Mouse (Mus musculus): ENCODE measurements around the gene Fam129a. TPM values are rescaled to one million over a fixed set of nuclear protein-coding genes. Genes with fewer than 3 reads are reported as not detected.
"Not testable (repeated sequence)": the region's sequence is repeated elsewhere in the genome, so short reads cannot be mapped to it uniquely, and the experiment has no call there.

The Fam129a gene
- polyA plus RNA-seq, 1 experiment from 2014 or later = 0.77 TPM

DNA sequence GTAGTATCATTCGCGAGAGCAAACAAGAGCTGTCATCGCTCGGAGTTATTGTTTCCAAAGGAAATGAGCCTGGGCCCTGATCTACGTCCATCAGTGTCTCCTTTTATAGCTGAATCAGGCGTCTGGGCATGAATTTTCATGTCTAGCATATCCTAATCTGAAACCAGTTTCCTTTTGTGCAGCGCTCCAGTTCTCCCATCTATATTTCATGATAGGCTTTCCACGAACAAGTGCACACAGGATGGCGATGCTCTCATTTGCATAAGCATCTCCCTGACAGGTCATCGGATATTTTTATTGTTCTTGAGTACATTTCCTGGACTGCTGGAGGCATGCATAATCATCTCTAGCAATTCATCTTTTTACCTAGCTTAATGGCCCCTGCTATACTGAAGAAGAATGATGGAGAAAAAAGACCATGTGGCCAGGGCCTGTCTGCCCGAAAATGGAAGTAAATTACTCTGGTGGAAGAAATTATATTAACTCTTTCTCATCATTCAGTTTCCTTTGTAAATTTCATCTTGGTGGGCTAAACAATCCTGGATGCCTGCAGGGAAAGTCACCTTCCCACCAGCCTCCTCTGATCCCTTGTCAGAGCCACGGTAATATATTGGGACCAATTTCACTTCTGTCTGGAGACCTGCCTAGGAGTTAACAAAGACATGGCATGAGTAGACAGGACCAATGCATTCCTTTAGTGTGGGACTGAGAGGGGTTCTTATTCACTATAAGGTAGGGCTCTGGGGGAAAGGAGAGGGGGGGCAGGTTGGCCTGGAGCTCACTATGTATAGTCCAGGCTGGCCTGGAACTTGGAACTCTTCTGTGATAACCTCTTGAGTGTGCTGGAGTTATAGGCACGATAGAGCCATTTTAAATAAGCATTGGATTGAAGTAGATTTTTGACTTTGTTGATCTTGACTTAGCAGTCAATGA, 21.4 kb downstream of the Fam129a start:
- Histone ChIP-seq H3K4me1 (0 out of 2 replicates have a peak, but pooled peaks cover 5% of the 10 kb centered on the region), H3K27ac (peak overlapping the region; percentile 44; the same call in 1 of the 2 replicates), H3K4me2 (no peak overlapping the region), H3K9ac (no peak overlapping the region), H3K4me3 (no peak overlapping the region), H3K36me3 (replicated peaks) (no peaks in the 10 kb centered on the region), H3K27me3 (replicated peaks) (no peaks in the 10 kb centered on the region), H3K9me3 (no peaks in the 10 kb centered on the region)
- 56% methylated on average over 13 of the region's 13 CpGs for WGBS
- peak; percentile 86; the same call in 1 of the 2 replicates for ATAC-seq (replicated peaks)

DNA sequence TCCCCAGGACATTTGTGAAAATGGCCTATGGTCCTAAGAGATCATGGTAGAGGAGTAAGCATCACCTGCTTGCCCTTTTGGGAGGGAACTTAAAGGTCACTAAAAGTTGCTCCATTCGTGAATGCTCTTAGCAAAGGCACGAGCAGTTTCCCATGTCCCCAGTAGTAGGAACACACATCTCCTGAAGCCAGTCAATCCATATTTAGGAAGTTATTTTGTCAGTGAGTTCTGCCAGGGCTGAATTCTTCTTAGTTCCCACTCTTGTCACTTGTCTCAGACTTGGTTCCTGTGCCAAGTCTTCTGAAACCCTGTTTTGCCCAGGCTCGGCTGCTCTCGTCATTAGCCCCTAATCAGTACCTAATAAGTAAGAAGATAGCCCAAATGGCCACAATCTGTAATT, 23.9 kb downstream of the Fam129a start:
- WGBS = 89% methylated on average over 4 of the region's 4 CpGs

DNA sequence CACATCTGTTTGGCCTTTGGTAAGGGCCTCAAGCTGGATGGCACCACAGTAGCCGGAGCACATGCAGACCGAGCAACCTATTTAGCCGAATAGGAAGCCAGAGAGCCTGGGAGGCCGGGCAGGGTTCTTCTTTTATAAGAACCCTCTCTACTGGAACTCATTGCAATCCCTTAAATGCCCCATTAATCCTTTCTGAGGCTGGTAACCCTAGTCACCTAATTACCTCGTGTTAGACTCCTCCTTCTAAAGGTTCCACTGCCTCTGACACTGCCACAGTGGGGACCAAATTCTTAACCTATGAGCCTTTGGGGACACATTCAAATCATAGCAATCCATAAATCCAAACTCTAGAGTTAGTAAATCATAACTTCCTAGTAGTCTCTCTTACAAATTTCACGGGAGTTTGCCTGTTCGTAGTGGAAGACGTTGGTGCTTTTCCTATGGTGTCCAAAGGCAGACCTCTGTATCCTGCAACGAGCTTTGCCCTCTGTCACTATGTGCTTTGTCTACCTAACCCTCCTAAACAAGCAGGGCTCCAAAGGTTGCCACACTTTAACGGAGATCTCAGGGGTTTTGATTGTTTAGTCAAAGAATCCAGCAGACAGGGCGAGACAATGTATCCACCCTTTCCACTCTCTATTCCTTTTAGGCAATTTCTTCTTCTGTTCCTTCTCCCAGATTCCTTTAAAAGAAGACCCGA, 24.8 kb downstream of the Fam129a start:
- Histone ChIP-seq H3K4me1 (0 out of 2 replicates have a peak, but pooled peaks cover 5% of the 10 kb centered on the region), H3K9me3 (no peaks in the 10 kb centered on the region), H3K4me3 (no peak overlapping the region), H3K36me3 (replicated peaks) (no peaks in the 10 kb centered on the region), H3K27me3 (replicated peaks) (no peaks in the 10 kb centered on the region), H3K27ac (no peak overlapping the region), H3K4me2 (no peak overlapping the region), H3K9ac (no peak overlapping the region)
- WGBS = 35% methylated on average over 12 of the region's 12 CpGs
- ATAC-seq (replicated peaks) = no peak

More for the DNA sequence above, 23.9 kb downstream of the Fam129a start:
- 0 out of 2 replicates have a peak, but pooled peaks cover 5% of the 10 kb centered on the region for H3K4me1 ChIP-seq
- H3K27me3 ChIP-seq (replicated peaks) = no peaks in the 10 kb centered on the region
- H3K27ac ChIP-seq = no peak overlapping the region
- H3K9me3 ChIP-seq = no peaks in the 10 kb centered on the region
- H3K4me2 ChIP-seq = no peak overlapping the region
- no peak overlapping the region for H3K9ac ChIP-seq
- H3K4me3 ChIP-seq = no peak overlapping the region
- no peaks in the 10 kb centered on the region for H3K36me3 ChIP-seq (replicated peaks)
- no peak for ATAC-seq (replicated peaks)

DNA sequence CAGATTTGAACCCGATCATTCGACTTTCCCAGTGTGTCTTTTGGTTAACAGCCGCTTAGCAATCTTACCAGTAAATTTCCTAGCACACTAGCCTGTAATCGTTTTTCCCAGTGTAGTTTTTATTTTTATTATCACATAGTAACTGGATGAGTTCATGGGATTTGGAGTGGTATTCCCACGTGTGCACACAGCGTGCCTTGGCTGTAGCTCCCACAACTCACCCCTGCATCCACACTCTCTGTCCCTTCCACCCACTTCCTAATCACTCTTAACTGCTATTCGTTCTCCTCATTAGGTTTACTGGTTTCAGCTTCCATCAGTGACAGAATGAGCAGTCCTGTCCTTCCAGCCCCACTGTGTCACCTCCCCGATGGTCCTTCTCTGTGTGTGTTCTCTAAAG, 25.6 kb downstream of the Fam129a start:
- no peak overlapping the region for H3K4me3 ChIP-seq
- H3K27me3 ChIP-seq (replicated peaks) = no peaks in the 10 kb centered on the region
- no peak overlapping the region for H3K27ac ChIP-seq
- H3K4me2 ChIP-seq = no peak overlapping the region
- H3K4me1 ChIP-seq = 0 out of 2 replicates have a peak, but pooled peaks cover 5% of the 10 kb centered on the region
- H3K9me3 ChIP-seq = no peaks in the 10 kb centered on the region
- no peak overlapping the region for H3K9ac ChIP-seq
- H3K36me3 ChIP-seq (replicated peaks) = no peaks in the 10 kb centered on the region
- ATAC-seq (replicated peaks) = no peak
- WGBS = 65% methylated on average over 8 of the region's 8 CpGs

DNA sequence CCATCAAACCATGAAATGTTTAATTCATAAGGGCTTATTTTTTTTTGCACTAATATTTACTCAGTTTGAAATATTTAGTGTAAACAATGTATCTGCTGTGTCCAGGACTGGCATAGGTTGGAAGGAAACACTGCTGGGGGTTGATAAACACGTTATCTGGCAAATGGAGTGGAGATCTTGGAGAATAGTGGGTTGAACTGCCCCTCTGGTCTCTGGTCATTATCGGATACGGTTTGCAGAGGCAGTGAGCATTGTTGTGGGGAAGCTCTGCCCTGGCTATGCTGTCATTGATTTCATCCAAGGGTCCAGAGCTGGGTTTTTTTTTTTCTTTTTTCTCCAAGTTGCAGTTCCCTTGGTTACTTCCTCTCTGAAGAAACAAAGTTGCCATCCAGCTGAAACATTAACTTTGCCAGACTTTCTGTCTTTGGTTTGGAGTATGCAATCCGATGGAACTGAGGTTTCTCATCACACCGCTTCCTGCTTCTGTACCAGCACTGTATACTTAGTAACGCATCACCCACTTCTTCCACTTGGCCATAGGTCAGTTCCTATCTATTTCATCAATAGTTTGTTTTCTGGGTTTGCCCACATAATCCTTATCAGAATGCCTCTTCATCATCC, 26.8 kb downstream of the Fam129a start:
- Histone ChIP-seq H3K9ac (no peak overlapping the region), H3K4me3 (no peak overlapping the region), H3K9me3 (no peaks in the 10 kb centered on the region), H3K27ac (no peak overlapping the region), H3K4me1 (no peaks in the 10 kb centered on the region), H3K36me3 (replicated peaks) (no peaks in the 10 kb centered on the region), H3K4me2 (no peak overlapping the region), H3K27me3 (replicated peaks) (no peaks in the 10 kb centered on the region)
- ATAC-seq (replicated peaks) = no peak
- 84% methylated on average over 6 of the region's 6 CpGs for WGBS

DNA sequence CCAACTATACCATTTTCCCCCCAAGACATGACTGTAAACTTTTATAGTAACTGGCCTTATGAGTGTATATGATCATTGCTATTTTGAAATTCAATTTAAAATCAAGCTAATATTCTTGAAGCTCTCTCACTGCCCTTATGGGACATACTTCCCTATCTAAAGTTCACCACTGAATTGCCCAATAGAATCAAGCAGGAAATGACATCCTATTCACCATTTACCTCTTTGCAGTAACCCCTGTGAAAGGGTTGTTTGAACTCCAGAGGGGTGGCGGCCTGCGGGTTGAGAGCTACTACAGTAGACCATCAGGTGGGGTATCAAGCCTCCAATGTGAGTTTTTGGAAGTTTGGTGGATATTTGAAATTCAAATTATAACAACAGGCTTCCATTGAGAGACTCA, 27.9 kb downstream of the Fam129a start:
- H3K9me3 ChIP-seq = no peaks in the 10 kb centered on the region
- ATAC-seq (replicated peaks) = no peak
- H3K4me1 ChIP-seq = no peaks in the 10 kb centered on the region
- H3K4me2 ChIP-seq = no peak overlapping the region
- 95% methylated on average over 2 of the region's 2 CpGs for WGBS
- H3K27me3 ChIP-seq (replicated peaks) = no peaks in the 10 kb centered on the region
- H3K27ac ChIP-seq = no peak overlapping the region
- no peak overlapping the region for H3K9ac ChIP-seq
- H3K4me3 ChIP-seq = no peak overlapping the region
- H3K36me3 ChIP-seq (replicated peaks) = no peaks in the 10 kb centered on the region

DNA sequence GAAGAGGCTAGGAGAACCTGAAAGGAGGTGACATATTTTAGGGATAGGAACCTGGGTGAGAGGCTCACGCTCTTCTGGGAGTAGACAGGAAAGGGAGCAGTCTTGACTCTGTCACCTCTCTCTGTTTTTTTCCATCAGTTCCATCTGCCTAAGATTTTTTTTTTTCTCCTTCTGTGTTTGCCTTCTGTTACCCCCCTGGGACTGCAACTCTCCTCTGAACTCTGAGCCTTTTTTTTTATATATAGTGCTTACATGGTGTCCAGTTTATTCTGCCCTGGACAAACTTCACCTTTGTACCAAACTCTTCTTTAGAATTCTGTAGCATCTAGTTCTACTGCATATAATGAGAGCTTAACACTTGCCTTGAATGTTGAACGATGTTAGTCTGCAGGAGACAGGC, 33.3 kb downstream of the Fam129a start:
- whole genome bisulfite sequencing = 69% methylated on average over 2 of the region's 2 CpGs
- no peaks in the 10 kb centered on the region for H3K27me3 ChIP-seq (replicated peaks)
- no peak overlapping the region for H3K4me2 ChIP-seq
- no peak overlapping the region for H3K27ac ChIP-seq
- no peak overlapping the region for H3K4me3 ChIP-seq
- H3K36me3 ChIP-seq (replicated peaks) = no peaks in the 10 kb centered on the region
- H3K9ac ChIP-seq = no peak overlapping the region
- ATAC-seq (replicated peaks) = no peak
- no peaks in the 10 kb centered on the region for H3K9me3 ChIP-seq
- no peaks in the 10 kb centered on the region for H3K4me1 ChIP-seq

DNA sequence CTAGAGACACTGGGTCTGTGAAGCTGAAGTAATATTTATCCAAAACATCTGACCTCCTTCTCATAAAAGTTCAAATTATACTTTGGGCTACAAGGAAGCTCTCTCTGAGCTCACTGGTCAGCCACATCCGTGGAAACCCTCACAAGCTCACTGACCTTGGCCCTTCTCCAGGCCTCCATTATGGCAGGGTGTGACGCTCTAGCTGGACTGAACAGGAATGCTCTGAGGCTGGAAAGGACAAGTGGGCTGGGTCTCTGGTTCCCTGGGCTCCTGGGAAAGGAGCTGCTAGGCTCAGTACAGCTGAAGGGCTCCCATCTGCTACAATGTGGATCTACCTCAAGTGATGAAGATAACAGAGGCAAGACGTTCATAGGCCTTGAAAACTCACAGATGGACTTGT, 37.0 kb downstream of the Fam129a start:
- not testable (repeated sequence) for H3K27me3 ChIP-seq (replicated peaks); H3K4me2 ChIP-seq; H3K4me3 ChIP-seq; H3K9me3 ChIP-seq; H3K36me3 ChIP-seq (replicated peaks); ATAC-seq (replicated peaks); H3K9ac ChIP-seq; H3K4me1 ChIP-seq; H3K27ac ChIP-seq
- 77% methylated on average over 3 of the region's 3 CpGs for WGBS

DNA sequence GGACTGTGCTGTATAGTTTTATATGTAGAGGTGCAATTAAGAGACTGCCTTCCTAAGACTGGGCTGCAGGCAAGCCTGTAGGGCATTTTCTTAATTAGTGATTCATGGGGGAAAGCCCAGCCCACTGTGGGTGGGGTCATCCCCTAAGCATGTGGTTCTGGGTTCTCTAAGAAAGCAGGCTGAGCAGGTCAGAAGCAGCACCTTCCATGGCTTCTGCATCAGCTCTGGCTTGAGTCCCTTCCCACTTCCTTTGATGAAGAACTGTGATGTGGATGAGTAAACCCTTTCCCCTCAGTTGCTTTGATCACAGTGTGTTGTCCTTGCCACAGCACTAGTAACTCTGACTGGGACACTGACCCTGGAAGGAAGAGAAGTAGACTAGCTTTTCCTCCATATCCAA, 39.6 kb downstream of the Fam129a start:
- no peak for ATAC-seq (replicated peaks)

DNA sequence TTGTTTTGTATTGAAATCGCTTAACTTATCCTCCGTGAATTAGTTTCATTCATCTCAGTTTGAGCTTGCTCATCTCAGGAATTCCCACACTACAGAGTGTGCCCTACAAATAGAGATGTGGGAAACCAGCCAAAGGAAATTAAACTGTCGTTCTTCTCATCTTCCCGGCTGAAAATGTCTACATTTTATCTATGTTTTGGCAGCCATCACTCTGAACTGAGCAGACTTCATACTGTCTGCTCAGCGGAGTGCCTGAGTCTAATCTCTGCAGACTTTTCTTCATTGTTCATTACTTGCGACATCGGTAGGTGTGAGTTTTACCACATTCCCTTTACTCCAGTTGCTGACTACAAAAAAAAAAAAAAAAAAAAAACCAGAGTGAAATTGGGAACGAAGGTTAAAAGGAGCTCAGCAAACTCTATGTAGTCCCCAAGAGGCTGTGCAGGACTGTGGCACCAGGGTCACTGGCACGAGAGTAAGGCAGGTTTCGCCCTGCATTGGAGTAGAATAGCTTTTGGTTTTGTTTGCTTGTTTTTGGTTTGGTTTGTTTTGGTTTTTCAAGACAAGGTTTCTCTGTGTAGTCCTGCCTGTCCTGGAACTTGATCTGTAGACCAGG, 43.4 kb downstream of the Fam129a start:
- H3K4me3 ChIP-seq = no peak overlapping the region
- no peak overlapping the region for H3K9ac ChIP-seq
- no peaks in the 10 kb centered on the region for H3K9me3 ChIP-seq
- 76% methylated on average over 10 of the region's 10 CpGs for WGBS
- H3K27me3 ChIP-seq (replicated peaks) = no peaks in the 10 kb centered on the region
- no peaks in the 10 kb centered on the region for H3K4me1 ChIP-seq
- no peak overlapping the region for H3K27ac ChIP-seq
- ATAC-seq (replicated peaks) = no peak
- no peaks in the 10 kb centered on the region for H3K36me3 ChIP-seq (replicated peaks)
- H3K4me2 ChIP-seq = no peak overlapping the region

More for the DNA sequence above, 39.6 kb downstream of the Fam129a start:
- H3K4me1 ChIP-seq = no peaks in the 10 kb centered on the region
- H3K4me3 ChIP-seq = no peak overlapping the region
- no peaks in the 10 kb centered on the region for H3K36me3 ChIP-seq (replicated peaks)
- H3K27ac ChIP-seq = no peak overlapping the region
- H3K27me3 ChIP-seq (replicated peaks) = no peaks in the 10 kb centered on the region
- no peak overlapping the region for H3K9ac ChIP-seq
- no peaks in the 10 kb centered on the region for H3K9me3 ChIP-seq
- no peak overlapping the region for H3K4me2 ChIP-seq

DNA sequence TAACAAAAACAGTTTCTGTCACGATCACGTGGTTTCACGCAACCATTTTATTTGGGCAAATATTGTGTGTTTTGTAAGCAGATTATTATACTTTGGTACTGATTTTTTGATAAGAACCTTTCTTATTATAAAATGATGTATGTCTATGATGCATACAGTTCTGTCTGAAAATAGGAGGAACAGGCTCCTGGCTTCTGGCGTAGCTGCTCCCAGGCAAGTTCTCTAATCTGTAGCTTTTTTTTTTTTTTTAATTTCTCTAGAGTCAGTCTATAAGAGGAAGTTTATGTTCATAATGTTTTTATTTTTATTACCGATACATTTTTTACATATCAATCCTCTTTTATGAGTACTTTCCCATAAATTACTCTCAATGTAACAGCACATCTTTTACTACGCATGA, 44.6 kb downstream of the Fam129a start:
- H3K4me3 ChIP-seq = no peak overlapping the region
- no peak overlapping the region for H3K9ac ChIP-seq
- no peaks in the 10 kb centered on the region for H3K36me3 ChIP-seq (replicated peaks)
- H3K4me2 ChIP-seq = no peak overlapping the region
- H3K4me1 ChIP-seq = no peaks in the 10 kb centered on the region
- H3K27ac ChIP-seq = no peak overlapping the region
- no peaks in the 10 kb centered on the region for H3K9me3 ChIP-seq
- no peaks in the 10 kb centered on the region for H3K27me3 ChIP-seq (replicated peaks)
- ATAC-seq (replicated peaks) = no peak
- 95% methylated on average over 6 of the region's 6 CpGs for WGBS

All from midbrain, embryonic 15.5 days (tissue).